Mouse (Mus musculus) heart, adult 2 months (tissue): ENCODE data around the gene Enpp7.

Experiments
- CTCF ChIP-seq: fragments of 200-600 bp; IDR thresholded peaks from 2 replicates; pipeline ENCODE4 v1.8.1; 2022; ENCODE audit warnings: antibody characterized with exemption, mild to moderate bottlenecking, moderate library complexity
- EP300 ChIP-seq: fragments of 200-500 bp; IDR thresholded peaks from 2 replicates; pipeline ENCODE4 v1.6.1; 2011; ENCODE audit warnings: low read depth, low read length, control low read depth; ENCODE audit not compliant: insufficient read depth
- POLR2A ChIP-seq: fragments of 200-500 bp; IDR thresholded peaks from 2 replicates; pipeline ENCODE4 v1.6.1; 2011; ENCODE audit warnings: mild to moderate bottlenecking, low read depth, low read length, control low read depth; ENCODE audit not compliant: insufficient read depth

GRCm38 (mm10) chr11:118962478-118962877, 25.5 kb upstream of the Enpp7 start:
- no peak for TF ChIP-seq CTCF
- TF ChIP-seq POLR2A: no peak
- no peak for TF ChIP-seq EP300
